Mouse (Mus musculus) heart, embryonic 12.5 days (tissue): Measurements from ENCODE around the gene Nabp2. TPM values are rescaled to one million over a fixed set of nuclear protein-coding genes. Genes with fewer than 3 reads are reported as not detected.

ENCODE experiments used
- ATAC-seq: fragments of 200-750 bp; cut with Nextera tagmentation; 2 replicates; pipeline ENCODE4 v1.8.0; 2017; ENCODE audit warnings: moderate TSS enrichment, moderate library complexity; ENCODE audit not compliant: insufficient number of reproducible peaks, low FRiP score
- H3K27ac ChIP-seq: fragments of 300-500 bp; sonication (generic); 2 replicates; pipeline ENCODE4 v1.5.1; 2016; ENCODE audit warnings: mild to moderate bottlenecking, moderate library complexity; ENCODE audit not compliant: poor library complexity, severe bottlenecking
- H3K27me3 ChIP-seq: fragments of 300-500 bp; sonication (generic); replicated peaks from 2 replicates; pipeline ENCODE4 v1.6.1; 2016; ENCODE audit warnings: mild to moderate bottlenecking, moderate library complexity
- H3K36me3 ChIP-seq: fragments of 300-500 bp; sonication (generic); 2 replicates; pipeline ENCODE4 v1.6.1; 2016; ENCODE audit warnings: mild to moderate bottlenecking, moderate library complexity
- H3K4me1 ChIP-seq: fragments of 300-500 bp; sonication (generic); replicated peaks from 2 replicates; pipeline ENCODE4 v1.6.1; 2016; ENCODE audit warnings: mild to moderate bottlenecking
- H3K4me2 ChIP-seq: fragments of 300-500 bp; sonication (generic); 2 replicates; pipeline ENCODE4 v1.6.1; 2016; ENCODE audit warnings: mild to moderate bottlenecking, moderate library complexity
- H3K4me3 ChIP-seq: fragments of 300-500 bp; sonication (generic); 2 replicates; pipeline ENCODE4 v1.5.1; 2016; ENCODE audit warnings: mild to moderate bottlenecking
- H3K9ac ChIP-seq: fragments of 300-500 bp; sonication (generic); 2 replicates; pipeline ENCODE4 v1.6.1; 2016; ENCODE audit warnings: mild to moderate bottlenecking, moderate library complexity
- H3K9me3 ChIP-seq: fragments of 300-500 bp; sonication (generic); replicated peaks from 2 replicates; pipeline ENCODE4 v1.6.1; 2016; ENCODE audit warnings: mild to moderate bottlenecking, moderate library complexity
- WGBS: fragments of 180-500 bp; shearing (Covaris S2); methylation state at CpG from one replicate; pipeline ENCODE4 v1.1.7; 2016; 5-methylcytosine and 5-hydroxymethylcytosine counted together
- polyA plus RNA-seq: library from polyadenylated mRNA; unstranded; fragments of >200 nt; fragmentation: Nextera tagmentation; extraction: Ambion mirVana; gene quantifications from 2 replicates; pipeline ENCODE4 v1.2.1, GENCODE M21; 2016

The Nabp2 gene
- polyA plus RNA-seq, 1 experiment from 2014 or later, result 57.9 TPM

GRCm38 (mm10) chr10:128403931-128404330, 7.4 kb downstream of the Nabp2 start:
- Histone ChIP-seq H3K36me3 (peaks cover 32% of the 10 kb centered on the region), H3K4me3 (no peak overlapping the region), H3K27ac (no peak overlapping the region), H3K27me3 (no peaks in the 10 kb centered on the region), H3K9ac (no peak overlapping the region), H3K4me1 (peaks cover 9% of the 10 kb centered on the region), H3K4me2 (no peak overlapping the region), H3K9me3 (no peaks in the 10 kb centered on the region)
- ATAC-seq, result no peak
- 82% methylated on average over 7 of the region's 7 CpGs for WGBS

- Histone ChIP-seq H3K27me3 (no peaks in the 10 kb centered on the region), H3K4me2 (no peak overlapping the region), H3K36me3 (peaks cover 23% of the 10 kb centered on the region), H3K27ac (no peak overlapping the region), H3K9ac (no peak overlapping the region), H3K4me3 (no peak overlapping the region), H3K9me3 (no peaks in the 10 kb centered on the region), H3K4me1 (0 out of 2 replicates have a peak, but pooled peaks cover 3% of the 10 kb centered on the region)
- no peak for ATAC-seq
- WGBS, result 77% methylated on average over 9 of the region's 9 CpGs
These were observed 9.7 kb downstream of the Nabp2 start for GRCm38 (mm10) chr10:128401638-128402037.

- H3K4me2 ChIP-seq, result no peak within 1 kb of the TSS
- 46% methylated on average over 2 of the region's 2 CpGs for WGBS
- H3K4me1 ChIP-seq, result 0 out of 2 replicates have a peak, but pooled peaks cover 3% of the 10 kb centered on the region
- no peaks in the 10 kb centered on the region for H3K27me3 ChIP-seq
- peaks cover 18% of the 10 kb centered on the region for H3K36me3 ChIP-seq
- ATAC-seq, result no peak
- no peaks in the 10 kb centered on the region for H3K9me3 ChIP-seq
- H3K27ac ChIP-seq, result no peak within 1 kb of the TSS
- no peak within 1 kb of the TSS for H3K9ac ChIP-seq
- H3K4me3 ChIP-seq, result no peak within 1 kb of the TSS
These were observed 10.2 kb downstream of the Nabp2 start, which contains the start of gene Slc39a5 for GRCm38 (mm10) chr10:128401056-128401455. Slc39a5 (minus strand) TSS chr10:128401229.

- Histone ChIP-seq H3K4me3 (no peak overlapping the region), H3K9ac (no peak overlapping the region), H3K4me1 (0 out of 2 replicates have a peak, but pooled peaks cover 3% of the 10 kb centered on the region), H3K27me3 (no peaks in the 10 kb centered on the region), H3K36me3 (peaks cover 18% of the 10 kb centered on the region), H3K4me2 (no peak overlapping the region), H3K27ac (no peak overlapping the region), H3K9me3 (no peaks in the 10 kb centered on the region)
- ATAC-seq, result peak; percentile 11; the same call in 1 of the 2 replicates
- 30% methylated on average over 5 of the region's 5 CpGs for WGBS
These were observed 11.0 kb downstream of the Nabp2 start for GRCm38 (mm10) chr10:128400338-128400737.

- Histone ChIP-seq H3K9me3 (no peaks in the 10 kb centered on the region), H3K4me3 (no peak overlapping the region), H3K36me3 (peaks cover 32% of the 10 kb centered on the region), H3K4me2 (no peak overlapping the region), H3K9ac (no peak overlapping the region), H3K27me3 (no peaks in the 10 kb centered on the region), H3K27ac (no peak overlapping the region), H3K4me1 (0 out of 2 replicates have a peak, but pooled peaks cover 3% of the 10 kb centered on the region)
- ATAC-seq, result no peak
- 75% methylated on average over 7 of the region's 7 CpGs for WGBS
These were observed 13.8 kb downstream of the Nabp2 start for GRCm38 (mm10) chr10:128397466-128397865.

- ATAC-seq, result no peak
- peaks cover 39% of the 10 kb centered on the region for H3K36me3 ChIP-seq
- H3K9me3 ChIP-seq, result no peaks in the 10 kb centered on the region
- no peak overlapping the region for H3K9ac ChIP-seq
- H3K4me2 ChIP-seq, result no peak overlapping the region
- H3K4me3 ChIP-seq, result no peak overlapping the region
- WGBS, result 57% methylated on average over 10 of the region's 10 CpGs
- H3K4me1 ChIP-seq, result 0 out of 2 replicates have a peak, but pooled peaks cover 6% of the 10 kb centered on the region
- no peak overlapping the region for H3K27ac ChIP-seq
- H3K27me3 ChIP-seq, result no peaks in the 10 kb centered on the region
These were observed 14.5 kb downstream of the Nabp2 start for GRCm38 (mm10) chr10:128396716-128397264.

- ATAC-seq, result no peak
- H3K4me1 ChIP-seq, result peaks cover 10% of the 10 kb centered on the region
- 56% methylated on average over 11 of the region's 11 CpGs for WGBS
- no peak overlapping the region for H3K4me2 ChIP-seq
- H3K36me3 ChIP-seq, result peaks cover 44% of the 10 kb centered on the region
- no peaks in the 10 kb centered on the region for H3K27me3 ChIP-seq
- H3K9ac ChIP-seq, result no peak overlapping the region
- no peak overlapping the region for H3K27ac ChIP-seq
- H3K4me3 ChIP-seq, result no peak overlapping the region
- no peaks in the 10 kb centered on the region for H3K9me3 ChIP-seq
These were observed 15.1 kb downstream of the Nabp2 start for GRCm38 (mm10) chr10:128396017-128396673.

- Histone ChIP-seq H3K27ac (no peak overlapping the region), H3K4me1 (peaks cover 11% of the 10 kb centered on the region), H3K9ac (0 out of 2 replicates have a peak overlapping the region, but pooled peaks have one; percentile 9), H3K4me2 (no peak overlapping the region), H3K36me3 (peaks cover 85% of the 10 kb centered on the region), H3K9me3 (no peaks in the 10 kb centered on the region), H3K4me3 (no peak overlapping the region), H3K27me3 (no peaks in the 10 kb centered on the region)
- ATAC-seq, result no peak
- WGBS, result 56% methylated on average over 6 of the region's 6 CpGs
These were observed 19.4 kb downstream of the Nabp2 start for GRCm38 (mm10) chr10:128391850-128392249.

- WGBS, result 89% methylated on average over 12 of the region's 12 CpGs
- Histone ChIP-seq H3K4me3 (no peak overlapping the region), H3K27ac (no peak overlapping the region), H3K9me3 (no peaks in the 10 kb centered on the region), H3K9ac (no peak overlapping the region), H3K4me1 (peaks cover 11% of the 10 kb centered on the region), H3K4me2 (no peak overlapping the region), H3K36me3 (peaks cover 91% of the 10 kb centered on the region), H3K27me3 (no peaks in the 10 kb centered on the region)
- ATAC-seq, result no peak
These were observed 20.9 kb downstream of the Nabp2 start for GRCm38 (mm10) chr10:128390366-128390765.

GRCm38 (mm10) chr10:128389570-128389969, 21.7 kb downstream of the Nabp2 start:
- H3K4me3 ChIP-seq, result no peak overlapping the region
- no peak for ATAC-seq
- peaks cover 97% of the 10 kb centered on the region for H3K36me3 ChIP-seq
- peaks cover 11% of the 10 kb centered on the region for H3K4me1 ChIP-seq
- whole genome bisulfite sequencing, result 73% methylated on average over 6 of the region's 6 CpGs
- no peak overlapping the region for H3K9ac ChIP-seq
- H3K27me3 ChIP-seq, result no peaks in the 10 kb centered on the region
- no peak overlapping the region for H3K4me2 ChIP-seq
- H3K9me3 ChIP-seq, result no peaks in the 10 kb centered on the region
- no peak overlapping the region for H3K27ac ChIP-seq

- Histone ChIP-seq H3K4me3 (no peak overlapping the region), H3K27ac (no peak overlapping the region), H3K27me3 (no peaks in the 10 kb centered on the region), H3K36me3 (peaks cover 98% of the 10 kb centered on the region), H3K4me1 (peaks cover 11% of the 10 kb centered on the region), H3K9ac (no peak overlapping the region), H3K9me3 (no peaks in the 10 kb centered on the region), H3K4me2 (no peak overlapping the region)
- no peak for ATAC-seq
- 85% methylated on average over 14 of the region's 14 CpGs for WGBS
These were observed 22.4 kb downstream of the Nabp2 start for GRCm38 (mm10) chr10:128388941-128389340.
